In the genomic region with DNA sequence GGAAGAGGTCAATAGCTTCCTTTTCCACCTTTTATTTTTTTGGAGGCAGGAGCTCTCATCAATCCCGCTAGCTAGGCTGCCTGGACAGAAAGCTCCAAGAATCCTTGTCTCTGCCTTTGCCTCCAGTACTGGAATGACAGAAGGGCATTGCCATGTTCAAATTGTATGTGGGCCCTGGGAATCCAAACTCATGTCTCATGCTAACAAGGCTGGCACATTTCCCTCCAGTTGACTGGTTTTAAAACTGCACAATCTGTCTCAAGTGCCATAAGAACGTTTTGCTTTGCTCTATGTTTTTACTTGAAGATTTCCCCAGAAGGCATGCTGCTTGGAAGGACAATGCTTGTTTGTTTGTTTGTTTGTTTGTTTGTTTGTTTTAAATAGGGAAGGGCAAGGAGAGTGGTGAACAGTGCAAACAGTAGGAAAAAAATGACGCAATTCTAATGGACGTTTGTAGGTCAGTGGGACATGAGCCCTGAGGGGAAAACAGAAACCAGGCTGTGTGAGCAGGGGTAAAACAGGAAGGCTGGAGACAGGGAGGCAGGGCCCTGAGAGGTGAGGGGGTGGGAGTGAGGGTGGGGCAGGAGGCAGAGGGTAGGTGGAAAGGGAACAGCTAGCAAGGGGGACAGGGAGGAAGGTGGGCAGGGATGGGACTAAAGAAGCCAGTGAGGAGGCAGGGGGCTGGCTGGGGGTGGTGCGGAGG, we compare ENCODE assay signal across 13 mouse cellular contexts.
DNase-seq lines count a peak whose midpoint lies in the region; ATAC-seq and TF ChIP-seq lines count a peak whose summit lies in the region.
"Had no signal": no experiment of that assay in that cellular context is flagged by ENCODE, and none has a peak within 500 bp of the region (broad histone marks: within the 10 kb centered on the region; RNA-seq: fewer than 3 reads in every experiment).

No protein-coding gene starts in this region.

- no peak for TF ChIP-seq CTCF in hindbrain, postnatal 0 days (IDR thresholded peaks at IDR 0.05; ENCODE audit: low read depth)
- TF ChIP-seq CTCF in ES-Bruce4 (IDR thresholded peaks at IDR 0.05; ENCODE audit: low read depth, low read length): no peak

- 47% methylated on average over 5 of the region's 5 CpGs for WGBS in forebrain, embryonic 15.5 days
- WGBS in forebrain, embryonic 11.5 days: 52% methylated on average over 5 of the region's 5 CpGs
- 54% methylated on average over 5 of the region's 5 CpGs for WGBS in hindbrain, embryonic 10.5 days
- 42% methylated on average over 5 of the region's 5 CpGs for WGBS in hindbrain, postnatal 0 days
- 40% methylated on average over 5 of the region's 5 CpGs for WGBS in kidney, embryonic 16.5 days

- no peak for TF ChIP-seq POLR2A in ES-Bruce4 (IDR thresholded peaks at IDR 0.05; ENCODE audit: insufficient read depth, low read length)

- no peak overlapping the region for H3K4me2 ChIP-seq in forebrain, embryonic 15.5 days (replicated peaks)
- no peak overlapping the region for H3K4me2 ChIP-seq in forebrain, embryonic 11.5 days (ENCODE audit: low read depth, low read length, severe bottlenecking)
- H3K4me2 ChIP-seq in hindbrain, postnatal 0 days (ENCODE audit: low read depth, low read length): no peak overlapping the region
- no peak overlapping the region for H3K4me2 ChIP-seq in kidney, embryonic 16.5 days (replicated peaks; ENCODE audit: low read depth, low read length)
- H3K4me2 ChIP-seq: hindbrain, embryonic 15.5 days had no signal

- H3K27ac ChIP-seq in forebrain, embryonic 15.5 days (replicated peaks): peak overlapping the region; percentile 54
- no peak overlapping the region for H3K27ac ChIP-seq in forebrain, embryonic 11.5 days (ENCODE audit: low read depth, low read length)
- 0 out of 2 replicates have a peak overlapping the region, but pooled peaks have one; percentile 50 for H3K27ac ChIP-seq in hindbrain, embryonic 10.5 days
- H3K27ac ChIP-seq in hindbrain, postnatal 0 days: no peak overlapping the region
- peak overlapping the region; percentile 43 for H3K27ac ChIP-seq in ES-Bruce4 (ENCODE audit: insufficient read depth, low read length)
- no peak overlapping the region for H3K27ac ChIP-seq in kidney, embryonic 16.5 days (ENCODE audit: low read length)
- H3K27ac ChIP-seq: gastrocnemius, adult 2 months; hindbrain, embryonic 15.5 days had no signal

- H3K9me3 ChIP-seq in forebrain, embryonic 15.5 days: no peaks in the 10 kb centered on the region
- H3K9me3 ChIP-seq in forebrain, embryonic 11.5 days (ENCODE audit: control insufficient read depth, low read length): no peaks in the 10 kb centered on the region
- no peaks in the 10 kb centered on the region for H3K9me3 ChIP-seq in hindbrain, embryonic 10.5 days
- no peaks in the 10 kb centered on the region for H3K9me3 ChIP-seq in hindbrain, postnatal 0 days (ENCODE audit: low read length)
- H3K9me3 ChIP-seq in ES-Bruce4 (replicated peaks; ENCODE audit: control insufficient read depth, insufficient read depth, low read length, poor library complexity, severe bottlenecking): no peaks in the 10 kb centered on the region
- no peaks in the 10 kb centered on the region for H3K9me3 ChIP-seq in kidney, embryonic 16.5 days (ENCODE audit: low read length)
- H3K9me3 ChIP-seq: hindbrain, embryonic 15.5 days had no signal

- 0 out of 2 replicates have a peak, but pooled peaks have one; percentile 43 for TF ChIP-seq EP300 in ES-Bruce4 (IDR thresholded peaks at IDR 0.05; ENCODE audit: insufficient read depth, low read depth, low read length)

- no peaks in the 10 kb centered on the region for H3K36me3 ChIP-seq in forebrain, embryonic 15.5 days
- H3K36me3 ChIP-seq in forebrain, embryonic 11.5 days (ENCODE audit: control insufficient read depth, insufficient read depth, low read length): no peaks in the 10 kb centered on the region
- no peaks in the 10 kb centered on the region for H3K36me3 ChIP-seq in hindbrain, embryonic 10.5 days
- no peaks in the 10 kb centered on the region for H3K36me3 ChIP-seq in hindbrain, postnatal 0 days (ENCODE audit: insufficient read depth, low read length)
- no peaks in the 10 kb centered on the region for H3K36me3 ChIP-seq in ES-Bruce4 (ENCODE audit: control insufficient read depth, insufficient read depth, low read length, poor library complexity, severe bottlenecking)
- H3K36me3 ChIP-seq in kidney, embryonic 16.5 days (ENCODE audit: insufficient read depth, low read length): no peaks in the 10 kb centered on the region
- H3K36me3 ChIP-seq: hindbrain, embryonic 15.5 days had no signal

- H3K9ac ChIP-seq in forebrain, embryonic 15.5 days (replicated peaks): no peak overlapping the region
- H3K9ac ChIP-seq in forebrain, embryonic 11.5 days (ENCODE audit: low read length): no peak overlapping the region
- H3K9ac ChIP-seq in hindbrain, postnatal 0 days (replicated peaks; ENCODE audit: low read length): no peak overlapping the region
- no peak overlapping the region for H3K9ac ChIP-seq in ES-Bruce4 (ENCODE audit: low read depth, poor library complexity, severe bottlenecking)
- no peak overlapping the region for H3K9ac ChIP-seq in kidney, embryonic 16.5 days (replicated peaks; ENCODE audit: low read length)
- H3K9ac ChIP-seq: hindbrain, embryonic 15.5 days had no signal

- peak; percentile 31; the same call in 1 of the 2 replicates for ATAC-seq in forebrain, embryonic 15.5 days (replicated peaks)
- no peak for ATAC-seq in forebrain, embryonic 11.5 days (replicated peaks; ENCODE audit: low FRiP score)
- ATAC-seq in hindbrain, postnatal 0 days: no peak
- ATAC-seq in granulocyte monocyte progenitor cell, adult 5-6 weeks (replicated peaks; ENCODE audit: poor library complexity, severe bottlenecking): peak; percentile 10
- no peak for ATAC-seq in kidney, embryonic 16.5 days (ENCODE audit: low FRiP score, low TSS enrichment)

- H3K4me1 ChIP-seq in forebrain, embryonic 15.5 days: peaks cover 15% of the 10 kb centered on the region
- H3K4me1 ChIP-seq in forebrain, embryonic 11.5 days (replicated peaks; ENCODE audit: control insufficient read depth, insufficient read depth, low read length): no peaks in the 10 kb centered on the region
- H3K4me1 ChIP-seq in hindbrain, embryonic 10.5 days (replicated peaks): peaks cover 20% of the 10 kb centered on the region
- H3K4me1 ChIP-seq in hindbrain, postnatal 0 days (ENCODE audit: insufficient read depth, low read length): peaks cover 5% of the 10 kb centered on the region
- no peaks in the 10 kb centered on the region for H3K4me1 ChIP-seq in ES-Bruce4 (ENCODE audit: control insufficient read depth, insufficient read depth, low read length)
- peaks cover 30% of the 10 kb centered on the region for H3K4me1 ChIP-seq in kidney, embryonic 16.5 days (ENCODE audit: insufficient read depth, low read length)

- DNase-seq in forebrain, embryonic 11.5 days (ENCODE audit: low spot score): no peak
- DNase-seq in hindbrain, embryonic 10.5 days (ENCODE audit: low spot score): no peak
- no peak for DNase-seq in hindbrain, postnatal 0 days (ENCODE audit: low spot score)
- DNase-seq in left cerebral cortex, adult 8-10 months (ENCODE audit: low spot score in 2 of 2): no peak
- DNase-seq: gastrocnemius, adult 2 months; kidney, postnatal 14 days; layer of hippocampus, postnatal 36 days; thymus, adult 18-20 months had no signal

- H3K4me3 ChIP-seq in forebrain, embryonic 15.5 days: no peak overlapping the region
- no peak overlapping the region for H3K4me3 ChIP-seq in forebrain, embryonic 11.5 days (ENCODE audit: low read depth, low read length)
- no peak overlapping the region for H3K4me3 ChIP-seq in hindbrain, embryonic 10.5 days
- H3K4me3 ChIP-seq in hindbrain, postnatal 0 days (ENCODE audit: low read length): no peak overlapping the region
- no peak overlapping the region for H3K4me3 ChIP-seq in ES-Bruce4 (ENCODE audit: low read depth, low read length)
- H3K4me3 ChIP-seq in kidney, embryonic 16.5 days (ENCODE audit: low read length): no peak overlapping the region
- H3K4me3 ChIP-seq: gastrocnemius, adult 2 months; hindbrain, embryonic 15.5 days had no signal

- no peaks in the 10 kb centered on the region for H3K27me3 ChIP-seq in forebrain, embryonic 15.5 days
- H3K27me3 ChIP-seq in forebrain, embryonic 11.5 days (ENCODE audit: control insufficient read depth, insufficient read depth, low read length): no peaks in the 10 kb centered on the region
- no peaks in the 10 kb centered on the region for H3K27me3 ChIP-seq in hindbrain, embryonic 10.5 days (ENCODE audit: insufficient read depth, poor library complexity, severe bottlenecking)
- no peaks in the 10 kb centered on the region for H3K27me3 ChIP-seq in hindbrain, postnatal 0 days (ENCODE audit: insufficient read depth, low read length)
- no peaks in the 10 kb centered on the region for H3K27me3 ChIP-seq in ES-Bruce4 (ENCODE audit: control insufficient read depth, insufficient read depth, low read length, poor library complexity, severe bottlenecking)
- H3K27me3 ChIP-seq in kidney, embryonic 16.5 days (ENCODE audit: insufficient read depth, low read length): no peaks in the 10 kb centered on the region
- H3K27me3 ChIP-seq: hindbrain, embryonic 15.5 days had no signal

Comparison
In these comparisons a context has a peak if more than half of its experiments do, and no peak if none do; other contexts are left out.
1. ATAC-seq: peak in forebrain, embryonic 15.5 days (single experiment) and granulocyte monocyte progenitor cell, adult 5-6 weeks (single experiment); none in forebrain, embryonic 11.5 days (single experiment), hindbrain, postnatal 0 days (single experiment) and kidney, embryonic 16.5 days (single experiment).
2. H3K27ac ChIP-seq: peak in forebrain, embryonic 15.5 days (single experiment), hindbrain, embryonic 10.5 days (single experiment) and ES-Bruce4 (single experiment); none in forebrain, embryonic 11.5 days (single experiment), hindbrain, postnatal 0 days (single experiment) and kidney, embryonic 16.5 days (single experiment).